Mouse (Mus musculus) inflammation-experienced regulatory T-cells, adult 6 months (primary cell): ENCODE data around the gene Gm49336. TPM values are rescaled to one million over a fixed set of nuclear protein-coding genes. Genes with fewer than 3 reads are reported as not detected.

ENCODE experiments used
- polyA plus RNA-seq, 3 experiments: library from polyadenylated mRNA; unstranded; fragments of 100-300 nt; shearing (Covaris generic); gene quantifications; one replicate each; pipeline ENCODE4 v1.2.1; 2017

Gene Gm49336
- polyA plus RNA-seq, 3 experiments from 2014 or later: 15.5 to 20.0 (median 17.9) TPM

Other genes with a start within 250 kb of the Gm49336 start
- 1 to 10 TPM in 2 of 3 experiments, under 1 TPM in 1; 0.57 to 2.9 (median 1.1) TPM for gene Atp8a2, start 54.3 kb downstream of the Gm49336 start, polyA plus RNA-seq
- gene Nupl1, start 76 bp downstream of the Gm49336 start, polyA plus RNA-seq: not detected
- 10 to 100 TPM; 50.0 to 60.2 (median 54.7) TPM for gene Mtmr6, start 13.7 kb upstream of the Gm49336 start, polyA plus RNA-seq
- not detected for gene Amer2, start 121.8 kb upstream of the Gm49336 start, polyA plus RNA-seq